Mouse (Mus musculus) CD4-positive, CD25-positive, alpha-beta regulatory T cell (primary cell): Measurements from ENCODE around the gene Sox21. TPM values are rescaled to one million over a fixed set of nuclear protein-coding genes. Genes with fewer than 3 reads are reported as not detected.

ENCODE experiments used
- polyA plus RNA-seq: library from polyadenylated mRNA; unstranded; fragments of 100-300 nt; shearing (Covaris generic); gene quantifications from one replicate; pipeline ENCODE4 v1.2.1, GENCODE M21; 2017

Gene Sox21
- not detected for polyA plus RNA-seq

DNA sequence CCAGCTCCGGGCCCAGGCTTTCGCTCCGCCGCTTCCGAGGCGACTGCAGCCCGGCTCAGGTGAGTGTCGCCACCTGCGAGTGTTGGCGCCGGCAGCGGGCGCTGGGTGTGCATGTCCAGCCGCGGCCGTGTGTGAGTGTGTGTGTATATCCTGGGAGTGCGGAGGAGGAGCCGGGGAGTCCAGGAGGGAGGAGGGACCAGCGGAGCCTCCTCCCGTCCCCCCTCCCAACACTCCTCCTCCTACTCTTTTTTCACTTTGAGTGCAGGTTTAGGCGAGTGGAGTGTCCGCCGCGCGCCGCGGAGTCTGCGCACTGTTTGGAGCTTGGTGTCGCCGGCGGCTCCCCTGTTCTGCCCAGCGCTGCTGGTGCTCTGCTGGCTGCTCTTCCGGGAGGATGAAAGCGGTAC is at the start of gene Sox21:
Gene Sox21 (minus strand): TSS at position 145 of the 404 bp plus-strand sequence.

DNA sequence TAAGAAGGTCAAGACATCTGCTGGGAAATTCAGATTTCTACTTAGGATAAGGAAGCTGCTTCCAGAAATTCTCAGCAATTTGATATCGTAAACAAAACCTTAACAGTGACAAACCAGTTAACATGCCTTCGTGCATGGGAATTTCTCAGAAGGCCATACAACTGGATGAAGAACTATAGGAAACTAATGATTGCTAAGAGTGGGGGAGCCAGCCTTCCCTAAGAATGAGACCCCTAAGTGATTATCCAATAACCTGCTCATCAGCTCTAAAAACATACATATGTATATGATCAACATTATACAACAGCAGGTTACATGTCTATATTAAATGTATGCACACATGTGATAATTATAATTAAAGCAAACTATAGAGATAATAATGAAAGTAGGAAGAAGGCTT is 29.8 kb upstream of the Sox21 start, which contains the start of gene Gm9376:
Gene Gm9376 (plus strand): TSS at position 301 of the 400 bp plus-strand sequence.

Other genes starting within 250 kb of the Sox21 start
- 0.07 TPM for gene Dct, start 184.8 kb downstream of the Sox21 start, polyA plus RNA-seq
- gene Tgds, start 104.3 kb downstream of the Sox21 start, polyA plus RNA-seq = 27.0 TPM
- 27.2 TPM for gene Gpr180, start 99.9 kb downstream of the Sox21 start, polyA plus RNA-seq
- gene Gm9376, start 29.9 kb upstream of the Sox21 start, polyA plus RNA-seq = 0.25 TPM